Mouse (Mus musculus) heart, adult 2 months (tissue): Measurements from ENCODE around the gene Gnl2. TPM values are rescaled to one million over a fixed set of nuclear protein-coding genes. Genes with fewer than 3 reads are reported as not detected.
A peak's percentile ranks its signal among the peaks of the same experiment; 100 is the strongest.

Experiments used
- DNase-seq, 2 experiments: peaks; one replicate each; pipeline ENCODE4 v3.0.0; 2021
- H3K27ac ChIP-seq: fragments of 200-600 bp; 2 replicates; pipeline ENCODE4 v1.8.1; 2022
- H3K27me3 ChIP-seq: fragments of 200-500 bp; 2 replicates; pipeline ENCODE4 v1.6.1; 2012; ENCODE audit warnings: mild to moderate bottlenecking, low read length, inconsistent platforms, mixed read lengths; ENCODE audit not compliant: control insufficient read depth, insufficient read depth
- H3K36me3 ChIP-seq: fragments of 200-500 bp; 2 replicates; pipeline ENCODE4 v1.6.1; 2012; ENCODE audit warnings: low read length, inconsistent platforms; ENCODE audit not compliant: control insufficient read depth, insufficient read depth
- H3K4me1 ChIP-seq: fragments of 200-500 bp; 2 replicates; pipeline ENCODE4 v1.6.1; 2011; ENCODE audit warnings: low read length; ENCODE audit not compliant: control insufficient read depth, insufficient read depth
- H3K4me3 ChIP-seq: fragments of 200-600 bp; 2 replicates; pipeline ENCODE4 v1.8.1; 2022
- H3K79me2 ChIP-seq: fragments of 200-500 bp; replicated peaks from 2 replicates; pipeline ENCODE4 v1.6.1; 2012; ENCODE audit warnings: mild to moderate bottlenecking, inconsistent platforms, low read length, moderate library complexity, mixed read lengths; ENCODE audit not compliant: control insufficient read depth, insufficient read depth
- H3K9ac ChIP-seq: fragments of 200-500 bp; 2 replicates; pipeline ENCODE4 v1.6.1; 2012; ENCODE audit warnings: low read depth, mild to moderate bottlenecking, control low read depth, inconsistent platforms, low read length, mixed read lengths
- CTCF ChIP-seq: fragments of 200-600 bp; IDR thresholded peaks from 2 replicates; pipeline ENCODE4 v1.8.1; 2022; ENCODE audit warnings: antibody characterized with exemption, mild to moderate bottlenecking, moderate library complexity
- EP300 ChIP-seq: fragments of 200-500 bp; IDR thresholded peaks from 2 replicates; pipeline ENCODE4 v1.6.1; 2011; ENCODE audit warnings: low read depth, low read length, control low read depth; ENCODE audit not compliant: insufficient read depth
- POLR2A ChIP-seq: fragments of 200-500 bp; IDR thresholded peaks from 2 replicates; pipeline ENCODE4 v1.6.1; 2011; ENCODE audit warnings: mild to moderate bottlenecking, low read depth, low read length, control low read depth; ENCODE audit not compliant: insufficient read depth
- WGBS: fragments of 180-500 bp; shearing (Covaris S2); methylation state at CpG from one replicate; pipeline ENCODE4 v1.1.7; 2018; 5-methylcytosine and 5-hydroxymethylcytosine counted together
- intact Hi-C: fragments of 180-260 bp; cut with DNase I; formaldehyde crosslinking; loops from one replicate; pipeline ENCODE4 v1.15.1; 2025
- polyA plus RNA-seq: library from polyadenylated mRNA; depleted of rRNA; stranded (reverse); fragments of >200 nt; gene quantifications from 2 replicates; pipeline ENCODE4 v1.2.3, GENCODE M21; 2012
- total RNA-seq, 2 experiments: library from RNA; stranded (reverse); gene quantifications; 2 replicates each; pipeline ENCODE4 v1.2.3; 2021

Gene Gnl2
- total and polyA plus RNA-seq, 3 experiments: 12.2 to 28.7 (median 27.7) TPM

- H3K4me1 ChIP-seq: no peaks in the 10 kb centered on the region
- no peak overlapping the region for H3K4me3 ChIP-seq
- H3K9ac ChIP-seq: no peak overlapping the region
- no peaks in the 10 kb centered on the region for H3K79me2 ChIP-seq
- intact Hi-C loops: no loop called here
- DNase-seq: no peak
- TF ChIP-seq CTCF (no peak), EP300 (no peak), POLR2A (no peak)
- WGBS: 33% methylated on average over 6 of the region's 6 CpGs
- no peaks in the 10 kb centered on the region; the same call in 1 of the 2 replicates for H3K27me3 ChIP-seq
- H3K27ac ChIP-seq: no peak overlapping the region
- no peaks in the 10 kb centered on the region for H3K36me3 ChIP-seq
Measured at GRCm38 (mm10) chr4:125008220-125008619, 8.2 kb upstream of the Gnl2 start.

DNA sequence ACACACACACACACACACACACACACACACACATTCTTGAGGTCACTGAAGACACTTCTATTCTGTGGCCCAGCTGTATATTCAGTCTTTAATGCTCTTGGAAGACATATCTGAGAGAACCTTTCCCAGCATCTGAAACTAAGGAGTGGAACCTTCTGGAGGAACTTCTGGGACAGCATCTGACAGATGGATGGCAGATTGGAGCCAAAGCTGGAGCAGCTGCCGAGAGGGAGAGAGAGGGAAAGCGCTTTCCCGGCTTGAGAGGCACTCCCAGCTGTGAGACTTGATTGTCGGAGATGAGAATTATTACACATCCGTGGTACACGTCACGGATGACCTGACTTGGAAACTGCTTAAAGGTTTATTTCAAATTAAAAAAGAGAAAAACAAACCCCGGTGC is 7.7 kb upstream of the Gnl2 start:
- 62% methylated on average over 8 of the region's 8 CpGs for WGBS
- intact Hi-C loops: no loop called here
- no peak for DNase-seq
- H3K27me3 ChIP-seq: no peaks in the 10 kb centered on the region; the same call in 1 of the 2 replicates
- H3K4me3 ChIP-seq: no peak overlapping the region
- no peaks in the 10 kb centered on the region for H3K36me3 ChIP-seq
- H3K79me2 ChIP-seq: no peaks in the 10 kb centered on the region
- TF ChIP-seq CTCF: no peak
- no peak for TF ChIP-seq EP300
- no peak for TF ChIP-seq POLR2A
- no peak overlapping the region for H3K27ac ChIP-seq
- no peaks in the 10 kb centered on the region for H3K4me1 ChIP-seq
- H3K9ac ChIP-seq: no peak overlapping the region

- no peak overlapping the region for H3K27ac ChIP-seq
- TF ChIP-seq POLR2A: no peak
- TF ChIP-seq EP300: no peak
- TF ChIP-seq CTCF: no peak
Measured at GRCm38 (mm10) chr4:125017431-125017830, 1.0 kb downstream of the Gnl2 start.

DNA sequence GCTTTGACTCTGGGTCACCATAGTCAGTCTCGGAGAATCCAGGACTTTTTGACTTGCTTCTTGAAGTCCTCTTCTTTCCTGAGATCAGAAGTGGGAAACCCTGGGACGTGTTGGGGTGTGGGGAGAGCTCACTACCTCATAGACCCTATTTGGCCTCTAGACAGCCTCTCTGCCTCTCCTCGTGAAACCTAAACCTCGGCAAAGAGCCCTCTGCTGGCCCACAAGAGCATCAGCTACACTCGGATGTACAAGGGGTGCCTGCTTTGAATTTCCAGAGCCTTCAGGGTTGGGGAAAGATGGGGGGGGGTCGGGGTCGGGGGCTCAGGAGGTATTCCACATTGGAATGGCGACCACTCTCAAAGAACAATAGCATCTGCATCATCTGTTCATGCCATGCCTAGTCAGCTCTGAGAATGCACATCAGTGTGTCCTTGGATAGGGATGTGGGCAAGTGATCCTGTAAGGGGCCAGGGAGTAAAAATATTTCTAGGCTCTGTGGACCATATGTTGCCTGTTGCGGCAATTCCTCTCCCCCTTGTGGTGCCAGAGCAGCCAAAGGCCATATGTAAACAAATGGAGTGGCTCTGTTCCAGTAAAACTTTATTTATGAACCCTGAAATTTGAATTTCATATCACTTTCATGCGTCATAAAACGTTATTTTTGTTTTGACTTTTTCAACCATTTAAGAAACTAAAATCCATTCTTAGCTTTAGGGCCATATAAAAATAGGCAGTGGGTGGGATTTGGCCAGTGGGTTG is 4.6 kb downstream of the Gnl2 start:
- WGBS: 33% methylated on average over 11 of the region's 11 CpGs
- no peak overlapping the region for H3K9ac ChIP-seq
- H3K79me2 ChIP-seq: no peaks in the 10 kb centered on the region
- no peak for DNase-seq
- H3K27ac ChIP-seq: no peak overlapping the region
- H3K4me1 ChIP-seq: no peaks in the 10 kb centered on the region
- intact Hi-C loops: no loop called here
- H3K4me3 ChIP-seq: no peak overlapping the region
- H3K27me3 ChIP-seq: no peaks in the 10 kb centered on the region
- TF ChIP-seq POLR2A (no peak), EP300 (no peak), CTCF (0 out of 2 replicates have a peak, but pooled peaks have one; percentile 7)
- H3K36me3 ChIP-seq: no peaks in the 10 kb centered on the region

More at GRCm38 (mm10) chr4:125017431-125017830, 1.0 kb downstream of the Gnl2 start:
- no peak overlapping the region for H3K4me3 ChIP-seq
- H3K4me1 ChIP-seq: no peaks in the 10 kb centered on the region
- H3K27me3 ChIP-seq: no peaks in the 10 kb centered on the region
- no peaks in the 10 kb centered on the region for H3K36me3 ChIP-seq
- no peaks in the 10 kb centered on the region for H3K79me2 ChIP-seq
- peak in 1 of 2 experiments; percentile 59 for DNase-seq
- 56% methylated on average over 11 of the region's 11 CpGs for WGBS
- intact Hi-C loops: no loop called here
- H3K9ac ChIP-seq: no peak overlapping the region

- Histone ChIP-seq H3K27ac (peak overlapping the region; percentile 78), H3K36me3 (no peaks in the 10 kb centered on the region), H3K4me1 (no peaks in the 10 kb centered on the region), H3K4me3 (peak overlapping the region; percentile 97), H3K79me2 (0 out of 2 replicates have a peak, but pooled peaks cover 3% of the 10 kb centered on the region), H3K9ac (peak overlapping the region; percentile 83), H3K27me3 (no peaks in the 10 kb centered on the region)
- peak; percentile 84 for TF ChIP-seq POLR2A
- peak; percentile 46; the same call in 1 of the 2 replicates for TF ChIP-seq EP300
- TF ChIP-seq CTCF: no peak
- intact Hi-C loops: loop anchor here (2.0 kb wide), 1 partner anchor 37 kb away; the partner anchor contains the start of gene Snip1
- under 1% methylated on average over 50 of the region's 50 CpGs for WGBS
- DNase-seq: peak; percentile 94
Measured at GRCm38 (mm10) chr4:125029891-125030614, 13.7 kb downstream of the Gnl2 start.
